Mouse (Mus musculus): ENCODE measurements around the gene Prps1l3.
"Not testable (repeated sequence)": the region's sequence is repeated elsewhere in the genome, so short reads cannot be mapped to it uniquely, and the experiment has no call there.

The Prps1l3 gene

GRCm38 (mm10) chr12:57212463-57212862 lies 17.7 kb upstream of the Prps1l3 start:
- H3K27me3 ChIP-seq (ENCODE audit: control insufficient read depth, insufficient read depth, low read length, poor library complexity, severe bottlenecking); DNase-seq (ENCODE audit: low read depth, low spot score); H3K36me3 ChIP-seq (ENCODE audit: control insufficient read depth, insufficient read depth, low read length, poor library complexity, severe bottlenecking): not testable (repeated sequence)

- H3K36me3 ChIP-seq (ENCODE audit: control insufficient read depth, insufficient read depth, low read length, poor library complexity, severe bottlenecking), result no peaks in the 10 kb centered on the region
- H3K27me3 ChIP-seq (ENCODE audit: control insufficient read depth, insufficient read depth, low read length, poor library complexity, severe bottlenecking), result no peaks in the 10 kb centered on the region
- DNase-seq (ENCODE audit: low read depth, low spot score), result no peak
Observed at GRCm38 (mm10) chr12:57226411-57226810, 3.8 kb upstream of the Prps1l3 start.

DNA sequence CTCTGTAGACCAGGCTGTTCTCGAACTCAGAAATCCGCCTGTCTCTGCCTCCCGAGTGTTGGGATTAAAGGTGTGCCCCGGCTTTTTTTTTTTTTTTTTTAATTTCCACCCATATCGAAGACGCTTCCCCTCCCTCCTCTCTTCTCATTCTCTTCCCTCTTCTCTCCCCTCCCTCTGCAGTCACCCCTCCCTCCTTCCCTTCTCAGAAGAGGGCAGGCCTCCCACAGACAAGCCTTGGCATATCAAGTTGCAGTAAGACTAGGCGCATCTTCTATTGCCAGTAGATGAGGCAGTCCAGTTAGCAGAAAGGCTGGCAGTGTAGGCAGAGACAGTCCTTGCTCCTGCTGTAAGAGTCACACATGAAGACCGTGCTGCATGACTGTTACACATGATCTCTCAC lies 2.4 kb upstream of the Prps1l3 start:
- no peaks in the 10 kb centered on the region for H3K27me3 ChIP-seq (ENCODE audit: control insufficient read depth, insufficient read depth, low read length, poor library complexity, severe bottlenecking)

DNA sequence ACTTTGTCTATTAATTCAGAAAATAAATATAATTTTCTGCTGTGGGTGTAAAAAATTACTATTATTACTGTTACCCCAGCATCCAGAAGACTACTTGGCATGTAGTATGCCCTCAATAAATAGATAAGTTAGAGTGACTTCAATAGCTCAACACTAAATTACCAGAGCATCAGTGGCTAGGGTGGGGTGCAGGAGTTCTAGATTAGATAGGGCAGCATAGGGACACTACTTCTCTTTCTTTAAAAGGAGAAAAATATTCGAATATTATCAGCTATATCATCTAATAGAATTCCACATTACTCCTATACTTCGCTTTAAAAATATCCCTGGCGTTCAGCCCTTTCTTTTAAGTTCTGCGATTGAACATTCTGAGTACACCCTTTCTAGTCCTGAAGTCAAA lies 509 bp upstream of the Prps1l3 start:
- Histone ChIP-seq H3K36me3 (ENCODE audit: control insufficient read depth, insufficient read depth, low read length, poor library complexity, severe bottlenecking) (no peaks in the 10 kb centered on the region), H3K27me3 (ENCODE audit: control insufficient read depth, insufficient read depth, low read length, poor library complexity, severe bottlenecking) (no peaks in the 10 kb centered on the region)
- no peak for DNase-seq (ENCODE audit: low read depth, low spot score)

More for the DNA sequence above, 2.4 kb upstream of the Prps1l3 start:
- DNase-seq (ENCODE audit: low read depth, low spot score), result no peak
- H3K36me3 ChIP-seq (ENCODE audit: control insufficient read depth, insufficient read depth, low read length, poor library complexity, severe bottlenecking), result no peaks in the 10 kb centered on the region

GRCm38 (mm10) chr12:57231085-57231875 lies 1.1 kb downstream of the Prps1l3 start:
- Histone ChIP-seq H3K36me3 (ENCODE audit: control insufficient read depth, insufficient read depth, low read length, poor library complexity, severe bottlenecking) (no peaks in the 10 kb centered on the region), H3K27me3 (ENCODE audit: control insufficient read depth, insufficient read depth, low read length, poor library complexity, severe bottlenecking) (no peaks in the 10 kb centered on the region)
- peak; percentile 66 for DNase-seq (ENCODE audit: low read depth, low spot score)

- peak; percentile 5 for DNase-seq (ENCODE audit: low read depth, low spot score)
- no peaks in the 10 kb centered on the region for H3K27me3 ChIP-seq (ENCODE audit: control insufficient read depth, insufficient read depth, low read length, poor library complexity, severe bottlenecking)
Observed at GRCm38 (mm10) chr12:57233386-57233785, 3.2 kb downstream of the Prps1l3 start.

DNA sequence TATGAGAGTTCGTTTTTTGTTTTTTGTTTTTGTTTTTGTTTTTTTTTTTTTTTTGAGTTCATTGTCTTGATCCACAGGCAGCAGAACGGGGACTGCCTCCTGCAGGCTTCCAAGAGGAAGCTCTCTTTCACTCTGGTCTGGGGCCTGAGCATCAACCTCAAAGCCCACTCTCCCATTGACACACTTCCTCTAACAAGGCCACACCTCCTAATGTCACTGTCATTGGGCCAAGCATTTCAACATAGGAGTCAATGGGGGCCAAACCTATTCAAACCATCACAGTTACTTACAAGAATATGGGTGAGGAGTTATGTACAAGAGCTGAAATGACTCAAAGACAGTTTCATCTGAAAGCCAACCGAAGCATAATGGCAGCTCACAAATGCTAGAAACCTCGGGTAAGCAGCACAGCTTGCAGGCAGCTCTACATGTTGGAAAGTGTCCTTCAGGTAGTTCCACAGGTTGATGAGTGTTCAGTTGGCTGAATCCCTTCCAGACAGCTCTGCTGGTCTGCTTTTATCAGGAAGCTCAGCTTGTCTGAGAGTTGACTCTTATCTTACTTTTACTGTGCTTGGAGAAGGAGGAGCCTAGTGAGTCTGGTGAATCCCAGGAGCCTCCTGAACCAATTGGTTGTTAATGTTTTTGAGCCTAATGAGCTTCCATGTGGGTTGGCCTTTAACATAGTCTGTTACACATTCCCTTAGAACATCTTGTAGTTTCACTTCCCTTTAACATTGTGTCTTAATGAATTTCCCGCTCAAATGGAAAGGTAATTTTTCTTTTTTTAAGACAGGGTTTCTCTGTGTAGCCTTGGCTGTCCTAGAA lies 13.7 kb downstream of the Prps1l3 start:
- Histone ChIP-seq H3K36me3 (ENCODE audit: control insufficient read depth, insufficient read depth, low read length, poor library complexity, severe bottlenecking) (no peaks in the 10 kb centered on the region; the same call in 1 of the 2 replicates), H3K27me3 (ENCODE audit: control insufficient read depth, insufficient read depth, low read length, poor library complexity, severe bottlenecking) (no peaks in the 10 kb centered on the region)
- peak; percentile 38 for DNase-seq (ENCODE audit: low read depth, low spot score)

More at GRCm38 (mm10) chr12:57233386-57233785, 3.2 kb downstream of the Prps1l3 start:
- 0 out of 2 replicates have a peak, but pooled peaks cover 2% of the 10 kb centered on the region for H3K36me3 ChIP-seq (ENCODE audit: control insufficient read depth, insufficient read depth, low read length, poor library complexity, severe bottlenecking)

DNA sequence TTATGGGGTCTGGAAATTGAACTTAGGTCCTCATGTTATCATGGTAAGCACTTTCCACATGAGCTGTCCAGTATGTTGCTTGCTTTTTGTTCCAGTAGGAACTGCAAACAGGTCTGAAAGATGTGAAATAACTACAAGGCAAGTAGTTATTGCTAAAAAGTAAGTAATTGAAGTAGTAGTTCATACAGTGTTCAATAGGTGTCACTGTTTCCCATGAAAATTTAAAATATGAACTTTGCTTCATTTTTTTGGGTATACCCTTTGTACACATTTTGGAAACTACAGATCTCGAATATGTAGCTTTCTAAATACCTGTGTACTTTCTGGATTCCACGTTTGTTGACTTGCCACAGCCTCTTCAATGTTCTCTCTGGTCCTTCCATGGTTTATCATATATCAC lies 28.4 kb downstream of the Prps1l3 start:
- Histone ChIP-seq H3K36me3 (ENCODE audit: control insufficient read depth, insufficient read depth, low read length, poor library complexity, severe bottlenecking) (no peaks in the 10 kb centered on the region), H3K27me3 (ENCODE audit: control insufficient read depth, insufficient read depth, low read length, poor library complexity, severe bottlenecking) (no peaks in the 10 kb centered on the region; the same call in 1 of the 2 replicates)
- peak; percentile 25 for DNase-seq (ENCODE audit: low read depth, low spot score)

DNA sequence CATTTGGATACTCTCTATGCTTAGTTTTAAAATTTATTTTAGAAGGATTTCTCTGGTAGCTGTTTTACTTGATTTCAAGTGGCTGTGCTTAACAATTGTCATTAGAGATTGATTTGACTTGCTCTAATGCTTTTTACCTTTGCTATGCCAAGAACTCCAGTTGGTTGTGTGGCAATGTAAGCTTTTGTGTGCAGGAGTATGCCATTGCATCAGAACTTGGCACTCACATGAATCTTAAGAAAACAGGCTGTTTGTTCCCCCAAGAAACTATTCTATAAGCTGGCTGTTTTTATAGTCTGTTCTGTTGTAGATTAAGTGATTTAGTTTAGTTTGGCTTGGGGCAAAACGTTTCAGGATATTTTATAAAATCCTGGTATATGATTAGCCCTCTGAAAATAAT lies 45.2 kb downstream of the Prps1l3 start:
- Histone ChIP-seq H3K27me3 (ENCODE audit: control insufficient read depth, insufficient read depth, low read length, poor library complexity, severe bottlenecking) (no peaks in the 10 kb centered on the region), H3K36me3 (ENCODE audit: control insufficient read depth, insufficient read depth, low read length, poor library complexity, severe bottlenecking) (no peaks in the 10 kb centered on the region)

DNA sequence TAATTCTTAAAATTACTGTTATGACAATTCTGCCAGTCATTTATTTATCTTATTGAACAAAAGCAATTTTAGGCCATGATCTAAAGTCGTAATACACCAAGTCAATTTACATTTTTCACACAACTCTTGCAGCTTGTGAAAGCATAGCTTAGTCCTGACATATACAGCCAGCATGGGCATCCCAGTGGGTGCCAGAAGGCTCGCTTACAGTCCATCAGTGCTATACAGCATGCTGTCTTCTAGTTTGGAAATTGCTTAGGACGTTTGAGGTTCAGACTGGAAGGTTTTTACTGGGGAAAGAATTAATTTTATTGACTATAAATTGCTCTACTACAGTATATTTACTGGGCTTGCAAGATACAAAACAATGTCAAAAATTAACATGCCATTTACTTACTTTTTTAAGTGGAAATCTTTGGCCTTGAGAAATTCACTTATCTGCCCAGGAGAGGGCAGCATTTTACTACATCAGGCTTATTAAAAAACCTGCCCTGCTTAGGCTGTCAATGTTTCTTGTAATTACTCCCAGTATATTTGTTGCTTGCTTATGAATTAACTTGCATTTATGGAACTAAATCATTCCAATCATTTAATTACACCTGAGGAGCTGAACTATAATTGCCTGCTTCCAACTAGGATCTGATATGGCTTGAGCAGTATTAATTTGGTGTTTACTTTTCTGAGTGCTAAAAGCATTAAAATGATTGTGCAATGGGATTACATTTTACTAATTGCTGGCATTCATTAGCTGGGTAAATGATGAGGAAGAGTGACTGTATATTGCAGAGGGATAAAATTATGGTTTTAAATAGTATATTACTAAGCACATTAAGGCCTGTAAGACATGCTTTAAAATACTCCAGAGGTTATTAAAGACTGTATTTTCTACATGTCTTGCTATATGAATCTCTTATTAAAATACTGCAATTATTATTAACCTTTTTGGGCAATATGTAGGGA lies 51.2 kb downstream of the Prps1l3 start:
- no peaks in the 10 kb centered on the region for H3K27me3 ChIP-seq (ENCODE audit: control insufficient read depth, insufficient read depth, low read length, poor library complexity, severe bottlenecking)
- DNase-seq (ENCODE audit: low read depth, low spot score), result peak; percentile 50
- no peaks in the 10 kb centered on the region for H3K36me3 ChIP-seq (ENCODE audit: control insufficient read depth, insufficient read depth, low read length, poor library complexity, severe bottlenecking)

More for the DNA sequence above, 45.2 kb downstream of the Prps1l3 start:
- DNase-seq (ENCODE audit: low read depth, low spot score), result no peak

DNA sequence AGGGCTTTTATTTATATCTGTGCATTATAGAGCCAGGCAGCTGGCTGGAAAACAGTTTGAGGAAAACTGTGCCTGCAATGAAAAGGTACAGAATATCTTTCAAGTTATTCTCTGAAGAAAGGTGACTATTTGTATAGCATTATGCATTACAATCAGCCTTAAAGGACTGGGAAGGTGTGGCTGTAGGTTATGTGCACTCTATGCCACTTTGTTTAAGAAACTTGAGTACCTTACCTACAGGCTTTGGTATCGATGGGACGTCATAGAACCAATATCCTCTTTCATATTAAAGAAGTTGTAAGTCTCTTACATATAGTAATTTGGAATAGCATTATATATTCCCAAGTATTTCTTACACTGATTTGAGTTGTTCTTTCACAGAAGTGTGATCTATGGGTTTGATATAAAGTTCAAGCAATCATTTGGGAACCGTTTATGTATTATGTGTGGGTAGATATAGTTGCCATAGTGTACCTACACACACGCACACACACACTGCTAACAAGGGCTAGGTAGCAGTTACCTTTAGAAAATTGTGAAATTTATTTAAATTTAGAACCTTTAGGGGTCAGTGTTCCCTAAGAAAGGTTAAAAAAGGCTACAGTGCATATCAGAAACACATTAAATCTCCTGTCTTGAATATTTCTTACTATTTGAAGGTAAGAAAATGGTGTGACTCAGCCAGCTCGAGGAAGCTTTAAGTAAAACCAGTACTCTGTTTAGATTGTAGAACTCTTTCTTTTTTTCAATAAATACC lies 55.3 kb downstream of the Prps1l3 start:
- no peaks in the 10 kb centered on the region for H3K36me3 ChIP-seq (ENCODE audit: control insufficient read depth, insufficient read depth, low read length, poor library complexity, severe bottlenecking)
- DNase-seq (ENCODE audit: low read depth, low spot score), result no peak
- H3K27me3 ChIP-seq (ENCODE audit: control insufficient read depth, insufficient read depth, low read length, poor library complexity, severe bottlenecking), result no peaks in the 10 kb centered on the region
